Mouse (Mus musculus): ENCODE data around the gene Nup93.

GRCm38 (mm10) chr8:94362607-94363239 lies 148.4 kb downstream of the Nup93 start:
- TF ChIP-seq FLI1 (IDR thresholded peaks at IDR 0.05; ENCODE audit: low read length) (no peak), GATA1 (IDR thresholded peaks at IDR 0.05; ENCODE audit: borderline replicate concordance, low read length) (no peak)

Data from megakaryocyte, embryonic 14.5 days (primary cell).